Mouse (Mus musculus) CH12.LX (cell line): Measurements from ENCODE around the gene Ppfibp2. TPM values are rescaled to one million over a fixed set of nuclear protein-coding genes. Genes with fewer than 3 reads are reported as not detected.

ENCODE experiments used
- DNase-seq: peaks from one replicate; pipeline ENCODE4 v3.0.0-alpha.2; 2013; ENCODE audit errors: extremely low read depth
- H3K27ac ChIP-seq: 2 replicates; pipeline ENCODE4 v1.5.1; 2012; ENCODE audit warnings: low read depth, mild to moderate bottlenecking, control low read depth, moderate library complexity; ENCODE audit not compliant: insufficient read depth
- H3K27me3 ChIP-seq: replicated peaks from 2 replicates; pipeline ENCODE3; 2012; ENCODE audit warnings: inconsistent platforms
- H3K36me3 ChIP-seq, 2 experiments: replicated peaks in 1 of 2; 2 replicates each; pipeline versions ENCODE3 to v1.6.1; 2012; ENCODE audit warnings: inconsistent platforms in 1 of 2, low read length in 1 of 2, mild to moderate bottlenecking in 1 of 2, mixed read lengths in 1 of 2, moderate library complexity in 1 of 2; ENCODE audit not compliant: control insufficient read depth in 1 of 2, insufficient read depth in 1 of 2
- H3K4me1 ChIP-seq, 2 experiments: 2 replicates each; pipeline ENCODE4 v1.6.1; 2012; ENCODE audit warnings: inconsistent platforms in 1 of 2, moderate library complexity in 1 of 2; ENCODE audit not compliant: insufficient read depth in 2 of 2, control insufficient read depth in 1 of 2
- H3K4me2 ChIP-seq: 2 replicates; pipeline ENCODE4 v1.6.1; 2012; ENCODE audit warnings: low read depth, mild to moderate bottlenecking, control low read depth; ENCODE audit not compliant: poor library complexity, insufficient read depth, severe bottlenecking
- H3K4me3 ChIP-seq, 3 experiments: fragments of 150-350 bp in 1 of 3; sonication (generic) in 1 of 3; replicated peaks in 1 of 3; 2 replicates each; pipeline versions ENCODE3 to v1.5.1; 2011 to 2012; ENCODE audit warnings: low read depth in 2 of 3, low read length in 2 of 3, mild to moderate bottlenecking in 2 of 3, moderate library complexity in 2 of 3, control low read depth in 1 of 3, improper control_type of control experiment in 1 of 3, inconsistent platforms in 1 of 3, mixed read lengths in 1 of 3; ENCODE audit not compliant: poor library complexity in 1 of 3
- H3K79me2 ChIP-seq: replicated peaks from 2 replicates; pipeline ENCODE4 v1.6.1; 2012; ENCODE audit warnings: mild to moderate bottlenecking, moderate library complexity; ENCODE audit not compliant: control insufficient read depth, poor library complexity, insufficient read depth, severe bottlenecking; ENCODE audit errors: extremely low read depth
- H3K9ac ChIP-seq: 2 replicates; pipeline ENCODE4 v1.6.1; 2012; ENCODE audit warnings: low read depth, mild to moderate bottlenecking, control low read depth, moderate library complexity; ENCODE audit not compliant: insufficient read depth
- H3K9me3 ChIP-seq: replicated peaks from 2 replicates; pipeline ENCODE3; 2012; ENCODE audit warnings: low read length, inconsistent platforms, mixed read lengths
- CHD1 ChIP-seq: IDR thresholded peaks from 2 replicates; pipeline ENCODE4 v1.6.1; 2012; ENCODE audit warnings: low read depth, low read length, improper control_type of control experiment, inconsistent platforms
- CTCF ChIP-seq, 2 experiments: IDR thresholded peaks in 1 of 2; conservative IDR thresholded peaks in 1 of 2; 2 replicates each; pipeline ENCODE4 v1.5.1; 2011 to 2012; ENCODE audit warnings: low read depth in 2 of 2, low read length in 2 of 2, improper control_type of control experiment in 1 of 2, inconsistent platforms in 1 of 2, mild to moderate bottlenecking in 1 of 2, moderate library complexity in 1 of 2
- E2F4 ChIP-seq: IDR thresholded peaks from 2 replicates; pipeline ENCODE4 v1.6.1; 2011; ENCODE audit warnings: low read depth, low read length, improper control_type of control experiment; ENCODE audit not compliant: insufficient replicate concordance
- ELF1 ChIP-seq: IDR thresholded peaks from 2 replicates; pipeline ENCODE4 v1.6.1; 2014; ENCODE audit warnings: low read depth, mild to moderate bottlenecking, inconsistent platforms, low read length, improper control_type of control experiment
- EP300 ChIP-seq: IDR thresholded peaks from 2 replicates; pipeline ENCODE4 v1.6.1; 2011; ENCODE audit warnings: low read length, improper control_type of control experiment
- ETS1 ChIP-seq: conservative IDR thresholded peaks from 2 replicates; pipeline ENCODE4 v1.6.1; 2012; ENCODE audit warnings: low read depth, mild to moderate bottlenecking, inconsistent platforms, low read length, improper control_type of control experiment, moderate library complexity
- GABPA ChIP-seq: IDR thresholded peaks from 2 replicates; pipeline ENCODE4 v1.6.1; 2012; ENCODE audit warnings: low read depth, low read length, improper control_type of control experiment, inconsistent platforms; ENCODE audit not compliant: insufficient replicate concordance
- HCFC1 ChIP-seq: IDR thresholded peaks from 2 replicates; pipeline ENCODE4 v1.6.1; 2012; ENCODE audit warnings: low read depth, mild to moderate bottlenecking, inconsistent platforms, low read length, improper control_type of control experiment
- JUN ChIP-seq: IDR thresholded peaks from 2 replicates; pipeline ENCODE4 v1.6.1; 2011; ENCODE audit warnings: low read depth, mild to moderate bottlenecking, low read length, improper control_type of control experiment, moderate library complexity; ENCODE audit not compliant: insufficient read depth
- JUND ChIP-seq: conservative IDR thresholded peaks from 2 replicates; pipeline ENCODE4 v1.6.1; 2011; ENCODE audit warnings: low read depth, low read length, improper control_type of control experiment
- MAFK ChIP-seq: IDR thresholded peaks from 2 replicates; pipeline ENCODE4 v1.6.1; 2011; ENCODE audit warnings: low read length, improper control_type of control experiment; ENCODE audit not compliant: insufficient replicate concordance
- MAX ChIP-seq: IDR thresholded peaks from 2 replicates; pipeline ENCODE4 v1.6.1; 2011; ENCODE audit warnings: low read length, improper control_type of control experiment
- MAZ ChIP-seq: IDR thresholded peaks from 2 replicates; pipeline ENCODE4 v1.6.1; 2012; ENCODE audit warnings: low read depth, mild to moderate bottlenecking, inconsistent platforms, low read length, improper control_type of control experiment, moderate library complexity
- MXI1 ChIP-seq: IDR thresholded peaks from 2 replicates; pipeline ENCODE4 v1.6.1; 2011; ENCODE audit warnings: mild to moderate bottlenecking, low read depth, low read length, improper control_type of control experiment
- MYC ChIP-seq: IDR thresholded peaks from 2 replicates; pipeline ENCODE4 v1.6.1; 2011; ENCODE audit warnings: low read depth, mild to moderate bottlenecking, improper control_type of control experiment, low read length
- NELFE ChIP-seq: IDR thresholded peaks from 2 replicates; pipeline ENCODE4 v1.6.1; 2011; ENCODE audit warnings: low read depth, low read length, improper control_type of control experiment
- NRF1 ChIP-seq: IDR thresholded peaks from 2 replicates; pipeline ENCODE4 v1.6.1; 2014; ENCODE audit warnings: low read depth, mild to moderate bottlenecking, inconsistent platforms, low read length, improper control_type of control experiment, moderate library complexity
- PAX5 ChIP-seq: IDR thresholded peaks from 2 replicates; pipeline ENCODE4 v1.6.1; 2012; ENCODE audit warnings: low read length, inconsistent platforms, mixed read lengths
- POLR2AphosphoS2 ChIP-seq: IDR thresholded peaks from 2 replicates; pipeline ENCODE4 v1.6.1; 2011; ENCODE audit warnings: low read depth, low read length, improper control_type of control experiment
- RAD21 ChIP-seq: IDR thresholded peaks from 2 replicates; pipeline ENCODE4 v1.6.1; 2011; ENCODE audit warnings: low read depth, mild to moderate bottlenecking, low read length, improper control_type of control experiment, moderate library complexity
- RCOR1 ChIP-seq: conservative IDR thresholded peaks from 2 replicates; pipeline ENCODE4 v1.6.1; 2012; ENCODE audit warnings: low read depth, mild to moderate bottlenecking, inconsistent platforms, low read length, improper control_type of control experiment
- SIN3A ChIP-seq: IDR thresholded peaks from 2 replicates; pipeline ENCODE4 v1.6.1; 2012; ENCODE audit warnings: low read length, improper control_type of control experiment, inconsistent platforms
- SMC3 ChIP-seq: IDR thresholded peaks from 2 replicates; pipeline ENCODE4 v1.6.1; 2011; ENCODE audit warnings: low read depth, low read length, improper control_type of control experiment
- UBTF ChIP-seq: IDR thresholded peaks from 2 replicates; pipeline ENCODE4 v1.6.1; 2012; ENCODE audit warnings: low read depth, mild to moderate bottlenecking, inconsistent platforms, low read length, improper control_type of control experiment, moderate library complexity
- USF2 ChIP-seq: conservative IDR thresholded peaks from 2 replicates; pipeline ENCODE4 v1.6.1; 2011; ENCODE audit warnings: low read depth, low read length, improper control_type of control experiment
- ZKSCAN1 ChIP-seq: IDR thresholded peaks from 2 replicates; pipeline ENCODE4 v1.6.1; 2012; ENCODE audit warnings: low read depth, inconsistent platforms, low read length, improper control_type of control experiment, borderline replicate concordance
- ZMIZ1 ChIP-seq: IDR thresholded peaks from 2 replicates; pipeline ENCODE4 v1.6.1; 2012; ENCODE audit warnings: low read depth, mild to moderate bottlenecking, inconsistent platforms, low read length, improper control_type of control experiment
- dilution Hi-C: fragments of 300-500 bp; cut with MboI; formaldehyde crosslinking; loops from 2 replicates; pipeline ENCODE4 v1.14.3; 2020; ENCODE audit warnings: low sequenced_read_pairs; ENCODE audit not compliant: extremely low pct_unique_long_range_greater_than_20kb, extremely low pct_ligation_motif_present
- in situ Hi-C: fragments of 300-500 bp; cut with MboI; formaldehyde crosslinking; loops from 3 replicates; pipeline ENCODE4 v1.14.3; 2019; ENCODE audit warnings: low sequenced_read_pairs, low pct_ligation_motif_present, low pct_unique_long_range_greater_than_20kb, mixed read lengths
- polyA plus RNA-seq: library from polyadenylated mRNA; unstranded; fragments of >175 nt; gene quantifications from 2 replicates; pipeline ENCODE4 v1.2.1, GENCODE M21; 2012; ENCODE audit warnings: low read depth; ENCODE audit not compliant: insufficient read length
- total RNA-seq, 2 experiments: library from RNA; depleted of rRNA; stranded (reverse); fragments of 300-350 nt in 1 of 2; fragments of >200 nt in 1 of 2; gene quantifications; 2 replicates each; pipeline ENCODE4 v1.2.3; 2012 to 2014

Gene Ppfibp2
- total and polyA plus RNA-seq, 3 experiments, result 30.2 to 40.3 (median 40.2) TPM

DNA sequence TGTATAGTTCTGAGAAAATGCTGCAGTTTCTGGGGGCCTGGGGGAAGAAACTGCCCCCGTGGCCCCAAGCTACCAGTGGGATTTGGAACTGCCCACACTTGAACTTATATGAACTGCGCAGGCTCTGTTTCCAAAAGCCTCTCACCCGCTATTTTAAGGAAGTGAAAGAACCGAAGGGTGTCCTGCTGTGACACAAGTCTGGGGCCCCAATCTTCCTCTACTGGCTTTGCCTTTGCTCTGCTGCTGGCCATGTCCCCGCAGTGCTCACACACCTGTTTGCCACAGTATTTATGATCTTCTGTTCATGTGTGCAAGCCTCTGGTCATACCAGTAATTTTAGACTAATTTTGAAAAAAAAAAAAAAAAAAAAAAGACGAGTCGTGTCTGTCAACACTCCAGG is 1.1 kb upstream of the Ppfibp2 start (continued):
- TF ChIP-seq ETS1, result peak; percentile 75
- TF ChIP-seq MXI1, result no peak
- TF ChIP-seq CTCF (conservative IDR thresholded peaks at IDR 0.05 in 1 of 2, IDR thresholded peaks at IDR 0.05 in 1 of 2; ENCODE audit: low read depth in 2 of 2, low read length in 2 of 2), result no peak
- no peak for TF ChIP-seq CHD1
- TF ChIP-seq PAX5, result no peak
- TF ChIP-seq MAX, result no peak
- no peak for TF ChIP-seq E2F4
- no peak for TF ChIP-seq HCFC1
- peak; percentile 30; the same call in 1 of the 2 replicates for TF ChIP-seq MAZ
- 0 out of 2 replicates have a peak, but pooled peaks have one; percentile 10 for TF ChIP-seq JUN
- no peak for TF ChIP-seq GABPA
- TF ChIP-seq RCOR1, result peak; percentile 68; the same call in 1 of the 2 replicates
- no peak for TF ChIP-seq POLR2AphosphoS2
- no peak for TF ChIP-seq USF2
- no peak for TF ChIP-seq ZKSCAN1
- no peak for TF ChIP-seq NELFE
- TF ChIP-seq ELF1, result peak; percentile 52; the same call in 1 of the 2 replicates
- peak; percentile 78 for TF ChIP-seq NRF1
- no peak; the same call in 1 of the 2 replicates for TF ChIP-seq JUND

DNA sequence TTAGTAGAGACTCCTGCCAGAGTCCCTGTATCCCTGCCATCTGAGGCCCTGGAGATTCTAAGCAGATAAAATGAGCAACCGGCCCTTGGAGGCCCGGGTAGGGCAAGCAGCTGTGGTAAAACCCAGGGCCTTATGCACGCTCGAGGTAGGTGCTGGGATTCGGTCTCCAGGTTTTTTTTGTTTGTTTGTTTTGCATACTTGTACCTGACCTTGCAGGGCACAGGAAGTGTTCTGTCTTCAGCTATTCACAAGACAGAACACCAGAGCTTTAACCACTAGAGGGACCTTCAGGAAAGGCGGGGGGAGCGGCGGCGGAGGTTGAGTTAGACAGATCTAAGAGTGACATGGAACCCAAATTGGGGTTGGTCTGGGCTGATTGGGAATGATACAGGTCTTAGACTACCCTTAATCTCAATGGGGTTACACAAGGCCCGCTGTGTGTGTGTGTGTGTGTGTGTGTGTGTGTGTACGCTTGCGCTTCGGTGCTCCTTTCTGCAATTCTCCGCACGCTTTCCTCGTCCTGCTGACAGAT is 616 bp upstream of the Ppfibp2 start:
- Histone ChIP-seq H3K27ac (peak overlapping the region; percentile 87), H3K4me1 (peaks cover 14 to 33% of the 10 kb centered on the region in 2 experiments), H3K79me2 (peaks cover 39% of the 10 kb centered on the region), H3K4me3 (peak overlapping the region; percentile 85 to 96 (median 93)), H3K27me3 (no peaks in the 10 kb centered on the region), H3K4me2 (peak overlapping the region; percentile 73), H3K9ac (peak overlapping the region; percentile 88), H3K9me3 (no peaks in the 10 kb centered on the region), H3K36me3 (no peaks in the 10 kb centered on the region)
- DNase-seq, result peak; percentile 81
- dilution Hi-C loops (no loop called here), in situ Hi-C loops (no loop called here)
- TF ChIP-seq EP300 (peak; percentile 33; the same call in 1 of the 2 replicates), NELFE (0 out of 2 replicates have a peak, but pooled peaks have one; percentile 25), RAD21 (peak; percentile 45), CHD1 (peak; percentile 92; the same call in 1 of the 2 replicates), HCFC1 (peak; percentile 46; the same call in 1 of the 2 replicates), ZMIZ1 (peak; percentile 9; the same call in 1 of the 2 replicates), ELF1 (peak; percentile 26; the same call in 1 of the 2 replicates), USF2 (no peak), CTCF (conservative IDR thresholded peaks at IDR 0.05 in 1 of 2, IDR thresholded peaks at IDR 0.05 in 1 of 2; ENCODE audit: low read depth in 2 of 2, low read length in 2 of 2) (peak in 1 of 2 experiments; percentile 66; a peak in 2 of 4 replicates), MYC (0 out of 2 replicates have a peak, but pooled peaks have one; percentile 37), MAZ (peak; percentile 79; the same call in 1 of the 2 replicates), SMC3 (peak; percentile 56; the same call in 1 of the 2 replicates), MAFK (no peak), UBTF (no peak), SIN3A (peak; percentile 22; the same call in 1 of the 2 replicates)
